Mouse (Mus musculus): Measurements from ENCODE around the gene Hoxb1. TPM values are rescaled to one million over a fixed set of nuclear protein-coding genes. Genes with fewer than 3 reads are reported as not detected.

Gene Hoxb1
- total and polyA plus RNA-seq, 3 experiments: not detected

- H3K4me1 ChIP-seq (ENCODE audit: control insufficient read depth, insufficient read depth, low read length): no peaks in the 10 kb centered on the region
- intact Hi-C loops (cut with DNase I): no loop called here
- no peaks in the 10 kb centered on the region for H3K79me2 ChIP-seq (replicated peaks; ENCODE audit: control insufficient read depth, insufficient read depth, low read length)
- H3K9ac ChIP-seq (ENCODE audit: low read depth, low read length): peak overlapping the region; percentile 49
- peak overlapping the region; percentile 74 for H3K27ac ChIP-seq
- peaks cover 17% of the 10 kb centered on the region for H3K27me3 ChIP-seq (ENCODE audit: control insufficient read depth, insufficient read depth, low read length)
- 2% methylated on average over 33 of the region's 34 CpGs for WGBS
- no peaks in the 10 kb centered on the region for H3K36me3 ChIP-seq (ENCODE audit: control insufficient read depth, insufficient read depth, low read length)
- peak overlapping the region; percentile 51 for H3K4me3 ChIP-seq
- TF ChIP-seq CTCF (IDR thresholded peaks at IDR 0.05) (no peak), POLR2A (IDR thresholded peaks at IDR 0.05; ENCODE audit: insufficient read depth, low read depth, low read length) (0 out of 2 replicates have a peak, but pooled peaks have one; percentile 20), EP300 (IDR thresholded peaks at IDR 0.05; ENCODE audit: insufficient read depth, low read depth, low read length) (no peak)
- DNase-seq: peak in 1 of 2 experiments; percentile 25
Measured at GRCm38 (mm10) chr11:96319071-96319902, 46.3 kb upstream of the Hoxb1 start.

- Histone ChIP-seq H3K27me3 (ENCODE audit: control insufficient read depth, insufficient read depth, low read length) (peaks cover 17% of the 10 kb centered on the region), H3K4me1 (ENCODE audit: control insufficient read depth, insufficient read depth, low read length) (no peaks in the 10 kb centered on the region), H3K27ac (no peak overlapping the region; the same call in 1 of the 2 replicates), H3K36me3 (ENCODE audit: control insufficient read depth, insufficient read depth, low read length) (no peaks in the 10 kb centered on the region), H3K79me2 (replicated peaks; ENCODE audit: control insufficient read depth, insufficient read depth, low read length) (no peaks in the 10 kb centered on the region), H3K4me3 (peak overlapping the region; percentile 51), H3K9ac (ENCODE audit: low read depth, low read length) (peak overlapping the region; percentile 52)
- intact Hi-C loops (cut with DNase I): no loop called here
- 5% methylated on average over 29 of the region's 29 CpGs for WGBS
- TF ChIP-seq CTCF (IDR thresholded peaks at IDR 0.05) (no peak), POLR2A (IDR thresholded peaks at IDR 0.05; ENCODE audit: insufficient read depth, low read depth, low read length) (no peak)
- peak; percentile 20 to 31 for DNase-seq
Measured at GRCm38 (mm10) chr11:96319910-96320309, 45.6 kb upstream of the Hoxb1 start.

GRCm38 (mm10) chr11:96320688-96321087 is 44.9 kb upstream of the Hoxb1 start:
- Histone ChIP-seq H3K4me3 (no peak overlapping the region), H3K36me3 (ENCODE audit: control insufficient read depth, insufficient read depth, low read length) (no peaks in the 10 kb centered on the region), H3K27me3 (ENCODE audit: control insufficient read depth, insufficient read depth, low read length) (peaks cover 17% of the 10 kb centered on the region), H3K27ac (no peak overlapping the region), H3K79me2 (replicated peaks; ENCODE audit: control insufficient read depth, insufficient read depth, low read length) (no peaks in the 10 kb centered on the region), H3K4me1 (ENCODE audit: control insufficient read depth, insufficient read depth, low read length) (no peaks in the 10 kb centered on the region), H3K9ac (ENCODE audit: low read depth, low read length) (no peak overlapping the region)
- DNase-seq: no peak
- TF ChIP-seq EP300 (IDR thresholded peaks at IDR 0.05; ENCODE audit: insufficient read depth, low read depth, low read length) (no peak), POLR2A (IDR thresholded peaks at IDR 0.05; ENCODE audit: insufficient read depth, low read depth, low read length) (no peak), CTCF (IDR thresholded peaks at IDR 0.05) (no peak)
- intact Hi-C loops (cut with DNase I): no loop called here
- 24% methylated on average over 17 of the region's 17 CpGs for WGBS

GRCm38 (mm10) chr11:96321846-96322245 is 43.7 kb upstream of the Hoxb1 start:
- H3K27ac ChIP-seq: no peak overlapping the region

GRCm38 (mm10) chr11:96322738-96323137 is 42.8 kb upstream of the Hoxb1 start:
- 32% methylated on average over 6 of the region's 6 CpGs for WGBS
- H3K4me1 ChIP-seq (ENCODE audit: control insufficient read depth, insufficient read depth, low read length): no peaks in the 10 kb centered on the region
- DNase-seq: no peak
- no peak overlapping the region for H3K27ac ChIP-seq
- no peaks in the 10 kb centered on the region for H3K79me2 ChIP-seq (replicated peaks; ENCODE audit: control insufficient read depth, insufficient read depth, low read length)
- H3K36me3 ChIP-seq (ENCODE audit: control insufficient read depth, insufficient read depth, low read length): no peaks in the 10 kb centered on the region
- TF ChIP-seq CTCF (IDR thresholded peaks at IDR 0.05) (no peak), EP300 (IDR thresholded peaks at IDR 0.05; ENCODE audit: insufficient read depth, low read depth, low read length) (no peak), POLR2A (IDR thresholded peaks at IDR 0.05; ENCODE audit: insufficient read depth, low read depth, low read length) (no peak)
- H3K4me3 ChIP-seq: no peak overlapping the region
- no peak overlapping the region for H3K9ac ChIP-seq (ENCODE audit: low read depth, low read length)
- intact Hi-C loops (cut with DNase I): no loop called here
- peaks cover 19% of the 10 kb centered on the region for H3K27me3 ChIP-seq (ENCODE audit: control insufficient read depth, insufficient read depth, low read length)

More at GRCm38 (mm10) chr11:96321846-96322245, 43.7 kb upstream of the Hoxb1 start:
- Histone ChIP-seq H3K27me3 (ENCODE audit: control insufficient read depth, insufficient read depth, low read length) (peaks cover 17% of the 10 kb centered on the region), H3K4me1 (ENCODE audit: control insufficient read depth, insufficient read depth, low read length) (no peaks in the 10 kb centered on the region), H3K79me2 (replicated peaks; ENCODE audit: control insufficient read depth, insufficient read depth, low read length) (no peaks in the 10 kb centered on the region), H3K9ac (ENCODE audit: low read depth, low read length) (no peak overlapping the region), H3K36me3 (ENCODE audit: control insufficient read depth, insufficient read depth, low read length) (no peaks in the 10 kb centered on the region), H3K4me3 (no peak overlapping the region)
- WGBS: 40% methylated on average over 5 of the region's 5 CpGs
- no peak for TF ChIP-seq EP300 (IDR thresholded peaks at IDR 0.05; ENCODE audit: insufficient read depth, low read depth, low read length)
- intact Hi-C loops (cut with DNase I): no loop called here
- DNase-seq: no peak

GRCm38 (mm10) chr11:96323154-96323553 is 42.4 kb upstream of the Hoxb1 start, which contains the start of gene Hoxb3:
TSS of gene Hoxb3 (plus strand) at chr11:96323326.
- no peak for DNase-seq
- Histone ChIP-seq H3K27me3 (ENCODE audit: control insufficient read depth, insufficient read depth, low read length) (peaks cover 15% of the 10 kb centered on the region), H3K4me3 (no peak within 1 kb of the TSS), H3K79me2 (replicated peaks; ENCODE audit: control insufficient read depth, insufficient read depth, low read length) (no peaks in the 10 kb centered on the region), H3K9ac (ENCODE audit: low read depth, low read length) (no peak within 1 kb of the TSS), H3K36me3 (ENCODE audit: control insufficient read depth, insufficient read depth, low read length) (no peaks in the 10 kb centered on the region), H3K4me1 (ENCODE audit: control insufficient read depth, insufficient read depth, low read length) (no peaks in the 10 kb centered on the region), H3K27ac (no peak within 1 kb of the TSS)
- 32% methylated on average over 10 of the region's 10 CpGs for WGBS
- TF ChIP-seq EP300 (IDR thresholded peaks at IDR 0.05; ENCODE audit: insufficient read depth, low read depth, low read length): no peak
- TF ChIP-seq CTCF (IDR thresholded peaks at IDR 0.05): no peak
- TF ChIP-seq POLR2A (IDR thresholded peaks at IDR 0.05; ENCODE audit: insufficient read depth, low read depth, low read length): no peak
- intact Hi-C loops (cut with DNase I): no loop called here
